Mouse (Mus musculus) kidney, adult 2 months (tissue): ENCODE measurements around the gene Tk1. TPM values are rescaled to one million over a fixed set of nuclear protein-coding genes. Genes with fewer than 3 reads are reported as not detected.

Experiments used
- DNase-seq: peaks from one replicate; pipeline ENCODE4 v3.0.0; 2021
- H3K27ac ChIP-seq: fragments of 200-500 bp; 2 replicates; pipeline ENCODE4 v1.5.1; 2012; ENCODE audit warnings: low read depth, low read length, control low read depth, inconsistent platforms; ENCODE audit not compliant: insufficient read depth
- H3K27me3 ChIP-seq: fragments of 200-500 bp; replicated peaks from 2 replicates; pipeline ENCODE4 v1.6.1; 2012; ENCODE audit warnings: mild to moderate bottlenecking, moderate library complexity, low read length, inconsistent platforms; ENCODE audit not compliant: control insufficient read depth, insufficient read depth
- H3K36me3 ChIP-seq: fragments of 200-500 bp; 2 replicates; pipeline ENCODE4 v1.6.1; 2012; ENCODE audit warnings: mild to moderate bottlenecking, moderate library complexity, low read length, inconsistent platforms; ENCODE audit not compliant: control insufficient read depth, insufficient read depth
- H3K4me1 ChIP-seq: fragments of 200-500 bp; 2 replicates; pipeline ENCODE4 v1.6.1; 2011; ENCODE audit warnings: low read length; ENCODE audit not compliant: control insufficient read depth, insufficient read depth
- H3K4me3 ChIP-seq: fragments of 200-500 bp; 2 replicates; pipeline ENCODE4 v1.5.1; 2011; ENCODE audit warnings: mild to moderate bottlenecking, low read depth, low read length, control low read depth; ENCODE audit not compliant: insufficient read depth
- CTCF ChIP-seq: fragments of 200-500 bp; conservative IDR thresholded peaks from 2 replicates; pipeline ENCODE4 v1.5.1; 2011; ENCODE audit warnings: low read depth, mild to moderate bottlenecking, control low read depth, low read length, moderate library complexity, mixed read lengths; ENCODE audit not compliant: insufficient read depth, insufficient read length
- POLR2A ChIP-seq: fragments of 200-500 bp; IDR thresholded peaks from one replicate; pipeline ENCODE4 v1.6.1; 2011; ENCODE audit warnings: low read depth, low read length, control low read depth
- WGBS: fragments of 180-500 bp; shearing (Covaris S2); methylation state at CpG from one replicate; pipeline ENCODE4 v1.1.7; 2018; 5-methylcytosine and 5-hydroxymethylcytosine counted together
- polyA plus RNA-seq: library from polyadenylated mRNA; depleted of rRNA; stranded (reverse); fragments of >200 nt; gene quantifications from 2 replicates; pipeline ENCODE4 v1.2.3, GENCODE M21; 2012

Gene Tk1
- polyA plus RNA-seq, 1 experiment = 15.8 TPM

GRCm38 (mm10) chr11:117870688-117871365 lies 44.9 kb upstream of the Tk1 start:
- DNase-seq = peak; percentile 77
- WGBS = 38% methylated on average over 12 of the region's 12 CpGs

GRCm38 (mm10) chr11:117865988-117866387 lies 40.1 kb upstream of the Tk1 start:
- H3K4me1 ChIP-seq = no peaks in the 10 kb centered on the region
- no peak overlapping the region for H3K4me3 ChIP-seq
- peak; percentile 70 for DNase-seq
- H3K27ac ChIP-seq = no peak overlapping the region
- no peaks in the 10 kb centered on the region for H3K27me3 ChIP-seq
- 23% methylated on average over 6 of the region's 6 CpGs for WGBS
- no peaks in the 10 kb centered on the region for H3K36me3 ChIP-seq
- no peak for TF ChIP-seq CTCF
- no peak for TF ChIP-seq POLR2A

More at GRCm38 (mm10) chr11:117870688-117871365, 44.9 kb upstream of the Tk1 start:
- TF ChIP-seq CTCF (peak; percentile 97), POLR2A (no peak)
- no peaks in the 10 kb centered on the region for H3K36me3 ChIP-seq
- peaks cover 4% of the 10 kb centered on the region; the same call in 1 of the 2 replicates for H3K4me1 ChIP-seq
- H3K27me3 ChIP-seq = no peaks in the 10 kb centered on the region
- H3K27ac ChIP-seq = no peak overlapping the region
- no peak overlapping the region for H3K4me3 ChIP-seq

- TF ChIP-seq POLR2A (no peak), CTCF (no peak)
- H3K4me3 ChIP-seq = no peak overlapping the region
- H3K36me3 ChIP-seq = no peaks in the 10 kb centered on the region
- H3K4me1 ChIP-seq = no peaks in the 10 kb centered on the region
- DNase-seq = no peak
- H3K27ac ChIP-seq = no peak overlapping the region
- no peaks in the 10 kb centered on the region for H3K27me3 ChIP-seq
- 67% methylated on average over 2 of the region's 2 CpGs for WGBS
Observed at GRCm38 (mm10) chr11:117864805-117865204, 38.9 kb upstream of the Tk1 start.

- Histone ChIP-seq H3K27me3 (no peaks in the 10 kb centered on the region), H3K27ac (no peak overlapping the region), H3K4me3 (no peak overlapping the region), H3K36me3 (no peaks in the 10 kb centered on the region), H3K4me1 (no peaks in the 10 kb centered on the region)
- 41% methylated on average over 11 of the region's 11 CpGs for WGBS
- no peak for TF ChIP-seq POLR2A
- no peak for TF ChIP-seq CTCF
- peak; percentile 75 for DNase-seq
Observed at GRCm38 (mm10) chr11:117863174-117863856, 37.4 kb upstream of the Tk1 start.

- no peak for DNase-seq
- Histone ChIP-seq H3K27me3 (no peaks in the 10 kb centered on the region), H3K4me3 (no peak within 1 kb of the TSS), H3K36me3 (no peaks in the 10 kb centered on the region), H3K27ac (no peak within 1 kb of the TSS), H3K4me1 (no peaks in the 10 kb centered on the region)
- no peak for TF ChIP-seq CTCF
- TF ChIP-seq POLR2A = no peak
- 17% methylated on average over 23 of the region's 23 CpGs for WGBS
Observed at GRCm38 (mm10) chr11:117860601-117861000, 34.7 kb upstream of the Tk1 start, which contains the start of gene Tmem235. TSS of gene Tmem235 (plus strand) at chr11:117860752.

- no peaks in the 10 kb centered on the region for H3K4me1 ChIP-seq
- no peak for TF ChIP-seq CTCF
- TF ChIP-seq POLR2A = no peak
- H3K4me3 ChIP-seq = no peak overlapping the region
- WGBS = 68% methylated on average over 3 of the region's 3 CpGs
- no peak overlapping the region for H3K27ac ChIP-seq
- no peaks in the 10 kb centered on the region for H3K27me3 ChIP-seq
- H3K36me3 ChIP-seq = no peaks in the 10 kb centered on the region
- DNase-seq = no peak
Observed at GRCm38 (mm10) chr11:117858392-117858791, 32.5 kb upstream of the Tk1 start.

- Histone ChIP-seq H3K4me1 (no peaks in the 10 kb centered on the region; the same call in 1 of the 2 replicates), H3K27ac (no peak overlapping the region), H3K36me3 (no peaks in the 10 kb centered on the region), H3K27me3 (no peaks in the 10 kb centered on the region), H3K4me3 (no peak overlapping the region)
- TF ChIP-seq CTCF (no peak), POLR2A (no peak)
- DNase-seq = no peak
- 94% methylated on average over 10 of the region's 10 CpGs for WGBS
Observed at GRCm38 (mm10) chr11:117857462-117857861, 31.6 kb upstream of the Tk1 start.
